ENCODE assay signal across 8 mouse cellular contexts in genomic region chr2:179977344-179978025, GRCm38 (mm10). TPM values are rescaled to one million over a fixed set of nuclear protein-coding genes. Genes with fewer than 3 reads are reported as not detected.
DNase-seq lines count a peak whose midpoint lies in the region; ATAC-seq and TF ChIP-seq lines count a peak whose summit lies in the region.

No protein-coding gene starts in this region.

- H3K9me3 ChIP-seq in kidney, embryonic 14.5 days (ENCODE audit: control insufficient read depth, low read length) = no peaks in the 10 kb centered on the region
- no peaks in the 10 kb centered on the region for H3K9me3 ChIP-seq in hindbrain, embryonic 15.5 days
- H3K9me3 ChIP-seq in midbrain, embryonic 16.5 days (replicated peaks; ENCODE audit: control insufficient read depth, low read length, poor library complexity, severe bottlenecking) = no peaks in the 10 kb centered on the region

- H3K36me3 ChIP-seq in kidney, embryonic 14.5 days (ENCODE audit: control insufficient read depth, insufficient read depth, low read length) = no peaks in the 10 kb centered on the region
- H3K36me3 ChIP-seq in C2C12 (ENCODE audit: control insufficient read depth, insufficient read depth) = no peaks in the 10 kb centered on the region
- no peaks in the 10 kb centered on the region for H3K36me3 ChIP-seq in hindbrain, embryonic 15.5 days
- H3K36me3 ChIP-seq in midbrain, embryonic 16.5 days (ENCODE audit: control insufficient read depth, insufficient read depth, low read length) = no peaks in the 10 kb centered on the region

- H3K27ac ChIP-seq in kidney, embryonic 14.5 days (ENCODE audit: low read depth, low read length) = peak overlapping the region; percentile 94
- peak overlapping the region; percentile 74 for H3K27ac ChIP-seq in brown adipose tissue, adult 24 weeks (replicated peaks; ENCODE audit: low read depth, low read length)
- H3K27ac ChIP-seq in hindbrain, embryonic 15.5 days (replicated peaks) = peak overlapping the region; percentile 98
- H3K27ac ChIP-seq in midbrain, embryonic 16.5 days (ENCODE audit: low read length) = peak overlapping the region; percentile 96

- DNase-seq in kidney, postnatal 36 days = no peak
- DNase-seq in gastrocnemius, postnatal 10 days = no peak
- DNase-seq in spleen, postnatal 36 days (ENCODE audit: low spot score in 2 of 2) = no peak

- peaks cover 19% of the 10 kb centered on the region for H3K4me1 ChIP-seq in kidney, embryonic 14.5 days (ENCODE audit: control insufficient read depth, insufficient read depth, low read length)
- H3K4me1 ChIP-seq in brown adipose tissue, adult 24 weeks (ENCODE audit: control insufficient read depth, insufficient read depth, insufficient read length, low read length) = peaks cover 15% of the 10 kb centered on the region
- peaks cover 32% of the 10 kb centered on the region for H3K4me1 ChIP-seq in hindbrain, embryonic 15.5 days (replicated peaks)
- H3K4me1 ChIP-seq in midbrain, embryonic 16.5 days (ENCODE audit: control insufficient read depth, insufficient read depth, low read length) = peaks cover 33% of the 10 kb centered on the region

- peaks cover 27% of the 10 kb centered on the region for H3K79me3 ChIP-seq in C2C12 (ENCODE audit: low read depth)

- TF ChIP-seq CTCF in C2C12 (IDR thresholded peaks at IDR 0.05; ENCODE audit: control insufficient read depth, insufficient read depth, insufficient read length) = no peak

- no peaks in the 10 kb centered on the region; the same call in 1 of the 2 replicates for H3K27me3 ChIP-seq in kidney, embryonic 14.5 days (ENCODE audit: control insufficient read depth, insufficient read depth, low read length)
- no peaks in the 10 kb centered on the region for H3K27me3 ChIP-seq in C2C12 (ENCODE audit: control insufficient read depth, insufficient read depth, insufficient read length)
- no peaks in the 10 kb centered on the region for H3K27me3 ChIP-seq in hindbrain, embryonic 15.5 days
- no peaks in the 10 kb centered on the region for H3K27me3 ChIP-seq in midbrain, embryonic 16.5 days (ENCODE audit: control insufficient read depth, insufficient read depth, low read depth, low read length)

- no peak for ATAC-seq in kidney, embryonic 14.5 days (ENCODE audit: low FRiP score, low TSS enrichment)
- no peak for ATAC-seq in hindbrain, embryonic 15.5 days (ENCODE audit: low FRiP score, low read depth)
- ATAC-seq in midbrain, embryonic 16.5 days = no peak

- WGBS in kidney, embryonic 14.5 days = 6% methylated on average over 10 of the region's 10 CpGs
- 8% methylated on average over 10 of the region's 10 CpGs for WGBS in hindbrain, embryonic 15.5 days
- 8% methylated on average over 10 of the region's 10 CpGs for WGBS in midbrain, embryonic 16.5 days

- peaks cover 31% of the 10 kb centered on the region for H3K79me2 ChIP-seq in C2C12 (ENCODE audit: control insufficient read depth, insufficient read depth)

- H3K4me3 ChIP-seq in kidney, embryonic 14.5 days (ENCODE audit: low read length) = peak overlapping the region; percentile 77
- peak overlapping the region; percentile 72 for H3K4me3 ChIP-seq in C2C12 (ENCODE audit: insufficient read depth, poor library complexity, severe bottlenecking)
- H3K4me3 ChIP-seq in brown adipose tissue, adult 24 weeks (ENCODE audit: insufficient read depth, low read depth, low read length) = peak overlapping the region; percentile 78
- peak overlapping the region; percentile 73 for H3K4me3 ChIP-seq in hindbrain, embryonic 15.5 days
- H3K4me3 ChIP-seq in midbrain, embryonic 16.5 days (ENCODE audit: low read depth, low read length) = peak overlapping the region; percentile 83

- peak overlapping the region; percentile 85 for H3K9ac ChIP-seq in kidney, embryonic 14.5 days (ENCODE audit: low read depth, low read length)
- peak overlapping the region; percentile 93 for H3K9ac ChIP-seq in hindbrain, embryonic 15.5 days
- peak overlapping the region; percentile 98 for H3K9ac ChIP-seq in midbrain, embryonic 16.5 days (ENCODE audit: low read depth, low read length)

- H3K4me2 ChIP-seq in kidney, embryonic 14.5 days (replicated peaks; ENCODE audit: low read depth, low read length) = peak overlapping the region; percentile 63
- H3K4me2 ChIP-seq in hindbrain, embryonic 15.5 days = peak overlapping the region; percentile 99
- H3K4me2 ChIP-seq in midbrain, embryonic 16.5 days (ENCODE audit: low read length) = peak overlapping the region; percentile 78

- no peak overlapping the region for H3ac ChIP-seq in C2C12 (ENCODE audit: control insufficient read depth, insufficient read length, low read depth)

TF ChIP-seq in C2C12, 6 proteins besides CTCF, POLR2A, EP300 and RAD21:
- TF ChIP-seq MAX (IDR thresholded peaks at IDR 0.05) = no peak
- TF ChIP-seq CEBPB (IDR thresholded peaks at IDR 0.05; ENCODE audit: low read depth) = no peak

RNA-seq across cellular contexts. Expression of gene Taf4, which starts 1.0 kb away (rescaled TPM):
- polyA plus RNA-seq in kidney, embryonic 14.5 days (2014; fragmentation: Nextera tagmentation; extraction: Ambion mirVana) = 5.9 and 6.0 TPM in 2 replicates
- 6.9 TPM for polyA plus RNA-seq in C2C12 (2012; fragmentation: generic; extraction: Trizol)
- polyA plus RNA-seq in brown adipose tissue, adult 24 weeks (2012; ENCODE audit: insufficient read depth, insufficient read length, missing spikeins) = 7.1 and 8.0 TPM in 2 replicates
- polyA plus RNA-seq in hindbrain, embryonic 15.5 days (2015; fragmentation: Nextera tagmentation; extraction: Ambion mirVana) = 3.5 and 3.7 TPM in 2 replicates
- 3.1 and 3.6 TPM in 2 replicates for polyA plus RNA-seq in midbrain, embryonic 16.5 days (2015; fragmentation: Nextera tagmentation; extraction: Ambion mirVana)
- total RNA-seq in gastrocnemius, postnatal 10 days (2021) = 10 to 100 TPM in 1 of 2 experiments, 1 to 10 TPM in 1; 9.9 to 13.3 TPM

RNA-seq across cellular contexts. Expression of gene Lsm14b, which starts 47.3 kb away (rescaled TPM):
- polyA plus RNA-seq in kidney, embryonic 14.5 days (2014; fragmentation: Nextera tagmentation; extraction: Ambion mirVana) = 8.6 and 18.3 TPM in 2 replicates
- 35.2 TPM for polyA plus RNA-seq in C2C12 (2012; fragmentation: generic; extraction: Trizol)
- polyA plus RNA-seq in brown adipose tissue, adult 24 weeks (2012; ENCODE audit: insufficient read depth, insufficient read length, missing spikeins) = 19.9 and 25.8 TPM in 2 replicates
- polyA plus RNA-seq in hindbrain, embryonic 15.5 days (2015; fragmentation: Nextera tagmentation; extraction: Ambion mirVana) = 18.8 and 20.5 TPM in 2 replicates
- 21.0 and 22.4 TPM in 2 replicates for polyA plus RNA-seq in midbrain, embryonic 16.5 days (2015; fragmentation: Nextera tagmentation; extraction: Ambion mirVana)
- total RNA-seq in gastrocnemius, postnatal 10 days (2021) = 10 to 100 TPM; 44.1 to 46.2 TPM
